Mouse (Mus musculus) liver, postnatal 0 days (tissue): ENCODE measurements around the gene Pde4d.

Experiments
- CTCF ChIP-seq: sonication (generic); IDR thresholded peaks from 2 replicates; pipeline ENCODE4 v1.5.1; 2016; ENCODE audit warnings: antibody characterized with exemption, low read depth
- EP300 ChIP-seq: IDR thresholded peaks from 2 replicates; pipeline ENCODE4 v1.6.1; 2016; ENCODE audit warnings: antibody characterized with exemption, low read depth, mild to moderate bottlenecking

GRCm38 (mm10) chr13:109643419-109643818, 1193.7 kb downstream of the Pde4d start:
- TF ChIP-seq CTCF (no peak), EP300 (no peak)
